Mouse (Mus musculus): ENCODE results near the gene Il5ra. TPM values are rescaled to one million over a fixed set of nuclear protein-coding genes. Genes with fewer than 3 reads are reported as not detected.

Il5ra gene
- total RNA-seq (2012; rRNA removed): 0.27 TPM in 1 of 2 replicates, not detected in the other

DNA sequence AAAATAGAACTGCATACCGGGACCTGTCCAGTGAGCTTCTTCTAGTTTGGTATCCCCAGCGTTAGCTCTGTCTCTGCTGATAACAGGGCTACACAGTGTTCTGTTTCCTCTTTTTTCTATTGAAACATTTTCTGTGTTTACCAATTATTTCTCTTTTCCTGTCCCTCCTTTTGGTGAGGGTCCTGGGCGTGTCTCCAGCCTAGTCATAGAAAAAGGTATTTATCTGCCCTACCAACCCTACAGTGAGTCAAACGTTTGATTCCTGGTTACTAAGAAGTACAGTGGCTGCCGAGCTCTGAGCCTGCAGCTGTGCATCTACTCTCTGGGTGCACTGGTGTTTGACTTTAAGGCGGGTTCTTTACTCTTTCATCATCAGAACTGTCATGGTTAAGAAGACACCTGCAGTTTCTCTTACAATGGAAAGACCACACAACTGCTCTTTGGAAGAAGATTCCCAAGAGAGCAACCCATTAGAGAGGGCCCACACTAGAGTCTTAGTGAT, at the start of gene Il5ra:
Gene Il5ra (minus strand): TSS at position 151 of the 502 bp plus-strand sequence.
- TF ChIP-seq HCFC1 (IDR thresholded peaks at IDR 0.05; ENCODE audit: borderline replicate concordance, insufficient read depth, low read length) (no peak), MAFK (IDR thresholded peaks at IDR 0.05; ENCODE audit: insufficient read depth, low read depth, low read length) (no peak), ZNF384 (IDR thresholded peaks at IDR 0.05; ENCODE audit: low read depth, low read length) (no peak), CHD2 (IDR thresholded peaks at IDR 0.05; ENCODE audit: low read depth, low read length) (no peak), ZC3H11A (IDR thresholded peaks at IDR 0.05; ENCODE audit: borderline replicate concordance, low read depth, low read length) (no peak)
- Histone ChIP-seq H3K4me1 (ENCODE audit: control insufficient read depth in 2 of 2, insufficient read depth in 2 of 2, low read length in 2 of 2, poor library complexity in 1 of 2) (no peaks in the 10 kb centered on the region), H3K36me3 (ENCODE audit: control insufficient read depth, insufficient read depth, low read length, poor library complexity, severe bottlenecking) (no peaks in the 10 kb centered on the region), H3K9me3 (ENCODE audit: control insufficient read depth, insufficient read depth, low read depth, low read length) (no peaks in the 10 kb centered on the region), H3K27ac (ENCODE audit: insufficient read depth, low read depth, low read length, poor library complexity, severe bottlenecking) (no peak within 1 kb of the TSS), H3K9ac (ENCODE audit: insufficient read depth, low read depth, low read length, poor library complexity, severe bottlenecking) (no peak within 1 kb of the TSS), H3K4me3 (ENCODE audit: insufficient read depth in 1 of 2, low read depth in 1 of 2, low read length in 2 of 2, poor library complexity in 1 of 2, severe bottlenecking in 1 of 2) (no peak within 1 kb of the TSS)
- no peak for DNase-seq (ENCODE audit: low read depth, low spot score)
- in situ Hi-C loops (cut with MboI; ENCODE audit: low sequenced_read_pairs in 2 of 2, unreplicated experiment in 2 of 2): no loop called here

DNA sequence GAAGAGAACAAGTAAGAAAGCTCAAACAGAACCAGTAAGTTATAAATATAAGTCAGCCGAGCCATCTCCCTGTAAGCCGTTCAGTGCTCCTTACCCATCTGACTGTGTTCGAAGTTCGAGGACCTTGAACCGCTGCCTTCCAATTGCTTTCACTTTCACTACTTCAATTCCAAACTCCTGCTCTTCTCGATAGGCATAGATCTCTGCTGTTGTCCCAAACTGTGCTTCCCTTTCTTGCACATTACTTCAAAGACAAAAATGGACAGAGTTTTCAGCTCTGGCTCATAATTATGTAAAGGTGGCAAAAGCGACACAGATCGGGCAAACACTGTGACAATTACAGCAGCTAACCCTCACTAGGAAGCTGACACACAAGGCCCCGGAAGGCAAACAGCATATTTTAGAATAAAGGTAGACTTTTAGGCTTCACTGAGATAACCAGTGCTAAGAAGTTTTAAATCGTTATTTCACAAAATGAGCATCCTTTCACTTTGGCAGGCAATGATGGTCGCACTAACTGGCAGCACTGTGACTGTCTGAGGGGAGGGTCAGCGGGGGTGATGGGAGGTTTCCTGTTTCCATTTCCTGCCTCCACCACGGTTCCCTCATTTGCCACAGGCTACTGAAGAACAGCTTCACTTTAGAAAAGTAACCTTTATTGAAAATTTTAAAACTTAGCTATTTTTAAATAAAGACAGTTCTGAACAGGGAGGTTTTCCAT, 45.4 kb upstream of the Il5ra start:
- H3K4me1 ChIP-seq (ENCODE audit: control insufficient read depth in 2 of 2, insufficient read depth in 2 of 2, low read length in 2 of 2, poor library complexity in 1 of 2): no peaks in the 10 kb centered on the region
- H3K9ac ChIP-seq (ENCODE audit: insufficient read depth, low read depth, low read length, poor library complexity, severe bottlenecking): no peak overlapping the region
- H3K4me3 ChIP-seq (ENCODE audit: insufficient read depth in 1 of 2, low read depth in 1 of 2, low read length in 2 of 2, poor library complexity in 1 of 2, severe bottlenecking in 1 of 2): no peak overlapping the region
- in situ Hi-C loops (cut with MboI; ENCODE audit: low sequenced_read_pairs in 2 of 2, unreplicated experiment in 2 of 2): loop anchor here in 1 of 2 experiments (25.0 kb wide), 1 partner anchor 1268 kb away; the partner anchor contains the start of gene Setmar
- no peak for DNase-seq (ENCODE audit: low read depth, low spot score)
- no peaks in the 10 kb centered on the region for H3K9me3 ChIP-seq (ENCODE audit: control insufficient read depth, insufficient read depth, low read depth, low read length)
- TF ChIP-seq CHD2 (IDR thresholded peaks at IDR 0.05; ENCODE audit: low read depth, low read length) (no peak), HCFC1 (IDR thresholded peaks at IDR 0.05; ENCODE audit: borderline replicate concordance, insufficient read depth, low read length) (no peak), ZNF384 (IDR thresholded peaks at IDR 0.05; ENCODE audit: low read depth, low read length) (no peak), MAFK (IDR thresholded peaks at IDR 0.05; ENCODE audit: insufficient read depth, low read depth, low read length) (no peak), ZC3H11A (IDR thresholded peaks at IDR 0.05; ENCODE audit: borderline replicate concordance, low read depth, low read length) (no peak)
- peaks cover 15% of the 10 kb centered on the region for H3K36me3 ChIP-seq (ENCODE audit: control insufficient read depth, insufficient read depth, low read length, poor library complexity, severe bottlenecking)
- H3K27ac ChIP-seq (ENCODE audit: insufficient read depth, low read depth, low read length, poor library complexity, severe bottlenecking): no peak overlapping the region

DNA sequence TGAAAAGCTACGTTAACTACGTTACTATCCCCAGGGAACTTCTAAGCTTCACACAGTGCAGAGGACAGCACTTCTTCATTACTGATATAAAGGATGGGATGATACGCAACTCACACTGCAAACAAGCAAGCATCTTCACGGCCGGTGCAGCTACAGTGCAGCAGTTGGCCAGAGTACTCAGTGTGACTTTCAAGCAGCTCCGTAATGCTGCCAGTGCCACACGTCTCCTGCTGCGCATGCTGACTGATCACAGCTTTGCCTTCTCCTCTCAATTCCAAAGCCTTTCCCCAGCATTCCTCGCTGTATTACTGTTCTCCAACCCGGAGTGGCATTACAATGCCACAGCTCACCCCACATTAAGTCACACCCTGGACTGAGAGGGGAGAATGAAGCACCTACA, 44.8 kb upstream of the Il5ra start:
- peaks cover 15% of the 10 kb centered on the region for H3K36me3 ChIP-seq (ENCODE audit: control insufficient read depth, insufficient read depth, low read length, poor library complexity, severe bottlenecking)
- no peak overlapping the region for H3K27ac ChIP-seq (ENCODE audit: insufficient read depth, low read depth, low read length, poor library complexity, severe bottlenecking)
- no peak overlapping the region for H3K4me3 ChIP-seq (ENCODE audit: insufficient read depth in 1 of 2, low read depth in 1 of 2, low read length in 2 of 2, poor library complexity in 1 of 2, severe bottlenecking in 1 of 2)
- TF ChIP-seq CHD2 (IDR thresholded peaks at IDR 0.05; ENCODE audit: low read depth, low read length) (no peak), HCFC1 (IDR thresholded peaks at IDR 0.05; ENCODE audit: borderline replicate concordance, insufficient read depth, low read length) (no peak), MAFK (IDR thresholded peaks at IDR 0.05; ENCODE audit: insufficient read depth, low read depth, low read length) (no peak), ZC3H11A (IDR thresholded peaks at IDR 0.05; ENCODE audit: borderline replicate concordance, low read depth, low read length) (no peak), ZNF384 (IDR thresholded peaks at IDR 0.05; ENCODE audit: low read depth, low read length) (no peak)
- no peaks in the 10 kb centered on the region for H3K9me3 ChIP-seq (ENCODE audit: control insufficient read depth, insufficient read depth, low read depth, low read length)
- no peaks in the 10 kb centered on the region for H3K4me1 ChIP-seq (ENCODE audit: control insufficient read depth in 2 of 2, insufficient read depth in 2 of 2, low read length in 2 of 2, poor library complexity in 1 of 2)
- in situ Hi-C loops (cut with MboI; ENCODE audit: low sequenced_read_pairs in 2 of 2, unreplicated experiment in 2 of 2): loop anchor here in 1 of 2 experiments (25.0 kb wide), 1 partner anchor 1269 kb away; the partner anchor contains the start of gene Setmar
- DNase-seq (ENCODE audit: low read depth, low spot score): no peak
- no peak overlapping the region for H3K9ac ChIP-seq (ENCODE audit: insufficient read depth, low read depth, low read length, poor library complexity, severe bottlenecking)

DNA sequence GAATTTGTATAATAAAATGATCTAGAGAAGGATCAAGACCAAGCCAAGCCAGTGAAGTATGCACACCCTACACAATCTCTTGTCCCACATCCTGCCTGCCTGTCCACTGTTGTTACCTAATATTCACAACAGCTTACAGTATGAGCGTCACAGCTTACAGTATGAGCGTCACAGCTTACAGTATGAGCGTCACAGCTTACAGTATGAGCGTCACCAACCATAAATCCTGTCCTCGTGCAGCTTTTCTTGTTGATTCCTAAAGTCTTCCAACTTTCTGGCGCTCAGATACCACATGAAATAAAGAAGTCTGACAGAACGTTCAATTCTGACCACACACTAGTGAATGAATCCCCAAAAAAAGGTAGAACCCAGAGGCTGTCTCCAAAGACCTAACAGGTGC, 44.3 kb upstream of the Il5ra start:
- Histone ChIP-seq H3K27ac (ENCODE audit: insufficient read depth, low read depth, low read length, poor library complexity, severe bottlenecking) (no peak overlapping the region), H3K9ac (ENCODE audit: insufficient read depth, low read depth, low read length, poor library complexity, severe bottlenecking) (no peak overlapping the region), H3K4me3 (ENCODE audit: insufficient read depth in 1 of 2, low read depth in 1 of 2, low read length in 2 of 2, poor library complexity in 1 of 2, severe bottlenecking in 1 of 2) (no peak overlapping the region), H3K9me3 (ENCODE audit: control insufficient read depth, insufficient read depth, low read depth, low read length) (no peaks in the 10 kb centered on the region), H3K4me1 (ENCODE audit: control insufficient read depth in 2 of 2, insufficient read depth in 2 of 2, low read length in 2 of 2, poor library complexity in 1 of 2) (no peaks in the 10 kb centered on the region), H3K36me3 (ENCODE audit: control insufficient read depth, insufficient read depth, low read length, poor library complexity, severe bottlenecking) (peaks cover 15% of the 10 kb centered on the region)
- TF ChIP-seq CHD2 (IDR thresholded peaks at IDR 0.05; ENCODE audit: low read depth, low read length): no peak
- no peak for TF ChIP-seq ZC3H11A (IDR thresholded peaks at IDR 0.05; ENCODE audit: borderline replicate concordance, low read depth, low read length)
- in situ Hi-C loops (cut with MboI; ENCODE audit: low sequenced_read_pairs in 2 of 2, unreplicated experiment in 2 of 2): loop anchor here in 1 of 2 experiments (25.0 kb wide), 1 partner anchor 1269 kb away; the partner anchor contains the start of gene Setmar
- no peak for DNase-seq (ENCODE audit: low read depth, low spot score)
